Mouse (Mus musculus): ENCODE measurements around the gene Ldlrad2.
"Not testable (repeated sequence)": the region's sequence is repeated elsewhere in the genome, so short reads cannot be mapped to it uniquely, and the experiment has no call there.

Ldlrad2 gene

DNA sequence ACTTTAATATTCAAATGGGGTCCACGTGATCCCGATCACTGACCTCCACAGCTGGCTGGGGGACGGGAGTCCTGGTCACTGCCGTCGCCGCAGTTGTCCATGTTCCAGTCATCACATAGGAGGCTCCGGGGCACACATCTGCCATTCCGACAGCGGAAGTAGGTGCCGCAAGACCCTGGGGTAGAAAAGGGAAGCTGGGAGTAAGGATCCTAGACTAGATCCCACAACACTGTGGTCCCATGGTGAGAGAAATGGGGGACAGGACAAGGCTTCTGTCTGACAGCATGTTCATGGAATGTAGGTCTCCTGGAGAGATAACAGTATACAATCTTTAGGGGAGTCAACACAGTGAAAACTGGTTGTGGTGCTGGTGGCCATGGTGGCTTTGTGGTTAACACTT, at the start of gene Ldlrad2:
Gene Ldlrad2, minus strand, starts transcription at position 101 of the 400 bp plus-strand sequence.
- DNase-seq (ENCODE audit: low read depth, low spot score) = no peak

DNA sequence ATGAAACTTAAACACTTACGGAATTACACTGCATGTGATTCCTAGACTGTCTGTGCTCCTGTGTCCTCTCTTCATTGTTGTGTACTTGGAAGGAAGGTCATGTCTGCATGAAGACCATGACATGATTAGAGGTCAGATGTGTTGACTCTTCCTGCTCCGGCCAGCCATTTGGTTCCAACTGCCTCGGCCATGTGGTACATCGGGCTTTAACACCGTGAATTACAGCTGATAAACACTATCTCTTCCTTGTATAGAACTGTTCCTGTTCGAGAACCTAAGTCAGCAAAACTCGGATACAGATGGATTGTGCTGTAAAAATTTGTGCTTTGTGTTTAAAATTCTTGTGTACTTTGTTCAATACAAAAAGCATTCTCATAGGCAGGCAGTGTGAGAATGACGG, 48.5 kb upstream of the Ldlrad2 start:
- no peak for DNase-seq (ENCODE audit: low read depth, low spot score)

DNA sequence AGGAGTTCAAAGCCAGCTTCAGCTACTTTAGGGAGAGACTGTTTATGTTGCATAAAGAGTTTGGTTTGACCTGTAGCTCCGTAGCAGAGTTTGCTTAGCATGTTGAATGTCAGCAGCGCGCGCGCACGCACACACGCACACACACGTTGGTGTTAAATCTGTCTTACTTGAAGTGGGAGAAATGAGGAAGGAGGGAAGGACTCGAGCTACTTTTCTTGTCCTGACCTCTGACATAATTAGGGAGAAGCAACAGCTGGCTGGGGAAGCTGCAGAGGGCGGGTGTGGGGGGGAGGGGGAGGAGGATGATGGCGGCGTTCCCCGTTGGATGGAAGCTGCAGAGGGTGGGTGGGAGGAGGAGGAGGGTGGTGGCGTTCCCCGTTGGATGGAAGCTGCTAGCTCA, 35.9 kb upstream of the Ldlrad2 start:
- no peak for DNase-seq (ENCODE audit: low read depth, low spot score)

DNA sequence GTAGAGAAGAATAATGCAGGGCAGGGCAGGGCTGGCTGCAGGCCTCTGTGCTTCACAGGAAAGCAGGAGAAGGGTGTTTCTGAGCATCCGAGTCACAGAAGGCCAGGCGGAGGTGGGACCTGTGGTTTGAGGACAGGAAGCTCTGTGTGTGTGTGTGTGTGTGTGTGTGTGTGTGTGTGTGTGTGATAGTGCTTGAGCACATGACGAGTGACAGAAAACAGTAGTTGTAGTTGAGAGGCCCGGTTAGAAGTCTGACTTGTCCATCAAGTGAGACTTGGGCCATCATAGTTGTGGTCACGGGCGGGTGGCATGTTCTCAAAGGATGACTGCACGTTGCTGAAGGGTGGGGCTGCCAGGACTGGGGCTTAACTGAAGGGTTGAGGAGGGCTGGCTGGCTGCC, 35.3 kb upstream of the Ldlrad2 start:
- no peak for DNase-seq (ENCODE audit: low read depth, low spot score)

DNA sequence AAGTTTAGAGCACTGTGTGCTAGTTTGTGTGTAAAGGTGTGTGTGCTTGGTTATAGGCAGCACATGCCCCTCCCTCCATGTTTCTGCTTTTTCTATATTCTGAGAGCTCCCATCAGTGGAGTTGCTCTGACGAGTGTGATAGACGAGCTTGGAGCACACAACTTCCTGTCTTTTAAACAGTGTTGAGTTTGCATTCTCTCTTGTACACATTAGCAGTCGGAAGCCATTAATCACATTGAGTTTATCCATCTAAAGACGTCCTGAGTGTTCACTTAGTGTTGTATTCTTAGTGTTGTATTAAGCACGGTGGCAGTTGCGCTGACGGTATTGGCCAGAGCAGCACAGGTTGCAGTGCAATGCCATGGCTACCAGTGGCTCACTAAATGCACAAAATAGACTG, 34.9 kb upstream of the Ldlrad2 start:
- DNase-seq (ENCODE audit: low read depth, low spot score) = no peak

DNA sequence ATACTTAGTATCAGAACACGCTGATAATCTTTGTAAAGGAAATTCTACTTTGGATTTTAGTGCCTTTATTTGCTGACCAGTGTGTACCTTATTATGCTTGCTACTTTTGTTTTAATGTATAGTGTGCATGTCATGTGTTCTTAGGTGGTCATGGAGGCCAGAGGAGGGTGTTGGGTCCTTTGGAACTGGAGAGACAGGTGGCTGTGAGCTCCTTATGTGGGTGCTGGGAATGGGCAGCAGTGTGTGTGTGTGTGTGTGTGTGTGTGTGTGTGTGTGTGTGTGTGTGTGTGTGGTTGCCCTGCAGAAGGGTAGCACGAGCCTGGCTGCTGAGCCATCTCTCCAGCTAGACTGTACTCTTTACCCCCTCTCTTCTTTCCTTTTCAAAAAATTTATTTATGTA, 32.7 kb upstream of the Ldlrad2 start:
- DNase-seq (ENCODE audit: low read depth, low spot score) = no peak

DNA sequence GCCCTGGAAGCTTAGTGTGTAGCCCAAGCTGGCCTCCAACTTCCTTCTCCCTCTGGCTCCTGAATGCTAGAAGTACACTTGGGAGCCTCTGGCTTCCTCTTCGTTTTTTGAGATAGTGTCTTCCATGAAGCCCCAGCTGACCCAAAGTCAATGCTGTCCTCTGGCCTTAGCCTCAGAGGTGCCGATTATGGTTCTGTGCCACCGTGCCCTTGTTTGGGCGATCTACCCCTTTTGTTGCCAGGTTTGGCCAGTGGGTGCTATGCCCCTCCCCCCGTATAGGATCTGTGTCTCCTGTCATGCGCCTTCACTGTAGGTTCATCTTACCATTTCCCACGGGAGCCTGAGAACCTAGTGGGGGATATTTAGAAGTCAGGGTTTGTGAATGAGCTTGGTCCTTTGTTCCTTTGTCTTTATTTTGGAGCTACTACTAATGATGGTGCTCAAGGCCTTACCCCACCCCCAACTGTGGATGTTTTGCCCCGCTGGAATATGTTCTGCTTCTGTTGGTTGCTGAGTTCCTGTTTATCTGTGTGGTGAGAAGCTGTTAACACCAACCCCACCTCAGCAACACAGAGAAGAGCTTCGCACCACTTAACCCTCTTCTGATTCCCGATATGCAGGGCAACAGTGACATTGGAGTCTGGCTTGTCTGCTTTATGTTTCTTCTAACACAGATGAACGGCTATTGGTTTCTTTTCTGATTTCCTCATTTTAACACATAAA, 29.2 kb upstream of the Ldlrad2 start:
- no peak for DNase-seq (ENCODE audit: low read depth, low spot score)

DNA sequence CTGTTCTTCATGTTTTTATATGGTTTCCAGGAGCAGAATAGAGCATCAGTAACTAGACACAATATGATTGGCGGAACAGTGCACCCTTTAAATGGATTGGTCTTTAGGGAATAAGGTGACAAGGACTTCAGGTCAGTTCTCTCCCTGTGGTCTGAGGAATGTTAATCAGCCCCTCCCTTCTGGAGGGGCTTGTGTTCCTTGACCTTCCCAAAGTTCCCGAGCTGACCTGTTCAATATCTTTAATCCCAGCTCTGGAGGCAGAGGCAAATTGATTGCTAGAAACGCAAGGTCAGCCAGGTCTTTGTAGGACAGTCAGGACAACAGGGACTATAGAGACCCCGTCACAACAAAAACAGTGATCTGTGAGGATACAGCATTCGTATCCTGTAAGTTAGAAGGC, 24.2 kb upstream of the Ldlrad2 start:
- no peak for DNase-seq (ENCODE audit: low read depth, low spot score)

DNA sequence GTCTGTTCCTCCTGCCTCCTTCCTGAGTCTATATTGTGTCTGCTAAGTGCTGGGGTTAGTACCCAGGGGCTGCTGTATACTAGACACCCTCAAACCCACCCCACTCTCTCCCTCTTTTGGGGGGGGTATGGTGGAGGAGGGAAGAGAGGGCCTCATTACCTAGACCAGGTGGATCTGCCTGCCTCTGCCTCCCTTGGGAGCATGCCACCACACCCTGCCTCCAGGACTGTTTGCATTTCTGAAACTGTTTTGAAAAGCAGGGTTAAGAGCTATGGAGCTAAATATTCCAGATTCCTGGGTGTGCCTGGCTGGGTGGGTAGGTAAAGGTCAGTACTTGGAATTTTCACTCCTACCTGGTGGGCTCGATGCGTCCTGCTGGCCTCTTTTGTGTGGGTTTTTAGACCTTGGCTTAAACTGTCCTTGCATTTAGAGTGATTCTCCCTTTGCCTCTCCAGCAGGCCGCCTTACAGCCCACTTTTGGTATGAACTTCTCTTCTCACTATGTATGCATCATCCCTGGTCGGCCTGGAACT, 22.8 kb upstream of the Ldlrad2 start:
- DNase-seq (ENCODE audit: low read depth, low spot score) = no peak

DNA sequence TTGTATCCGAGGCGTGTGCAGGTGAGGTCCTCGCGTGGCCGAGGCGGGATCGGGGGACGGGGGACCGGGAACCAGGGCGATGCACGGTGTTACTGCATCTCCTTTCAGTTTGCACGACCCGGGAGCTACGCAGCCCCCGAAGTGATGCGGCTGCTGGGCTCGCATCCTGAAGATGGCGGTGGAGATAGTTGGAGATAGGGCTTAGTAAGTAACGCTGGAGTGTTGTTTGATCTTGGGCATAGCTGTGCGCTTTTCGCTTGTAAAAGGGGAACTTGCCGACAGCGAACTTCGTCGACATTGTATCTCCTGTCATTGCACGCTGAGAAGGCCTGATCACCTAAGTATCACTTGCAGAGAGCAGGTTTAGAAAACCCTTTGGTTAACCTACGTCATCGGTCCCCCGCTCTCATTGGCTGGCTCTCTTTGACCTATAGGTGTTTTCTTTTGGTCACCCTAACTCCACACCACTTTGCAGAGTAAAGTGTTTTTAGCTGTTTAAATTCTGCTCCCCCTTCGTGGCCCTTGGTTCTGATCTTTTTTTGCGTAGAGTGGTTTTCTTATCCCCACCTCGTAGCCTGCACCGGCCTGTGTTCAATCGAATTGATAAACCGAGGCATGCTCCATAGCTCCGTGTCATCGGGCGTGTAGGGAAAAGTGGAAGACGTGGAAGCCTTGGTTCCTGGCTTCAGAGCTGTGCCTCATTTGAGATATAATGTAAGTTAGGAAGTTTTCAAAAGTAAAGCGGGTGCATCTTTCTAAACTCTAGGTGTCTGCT, 20.3 kb upstream of the Ldlrad2 start:
- peak; percentile 82 for DNase-seq (ENCODE audit: low read depth, low spot score)

DNA sequence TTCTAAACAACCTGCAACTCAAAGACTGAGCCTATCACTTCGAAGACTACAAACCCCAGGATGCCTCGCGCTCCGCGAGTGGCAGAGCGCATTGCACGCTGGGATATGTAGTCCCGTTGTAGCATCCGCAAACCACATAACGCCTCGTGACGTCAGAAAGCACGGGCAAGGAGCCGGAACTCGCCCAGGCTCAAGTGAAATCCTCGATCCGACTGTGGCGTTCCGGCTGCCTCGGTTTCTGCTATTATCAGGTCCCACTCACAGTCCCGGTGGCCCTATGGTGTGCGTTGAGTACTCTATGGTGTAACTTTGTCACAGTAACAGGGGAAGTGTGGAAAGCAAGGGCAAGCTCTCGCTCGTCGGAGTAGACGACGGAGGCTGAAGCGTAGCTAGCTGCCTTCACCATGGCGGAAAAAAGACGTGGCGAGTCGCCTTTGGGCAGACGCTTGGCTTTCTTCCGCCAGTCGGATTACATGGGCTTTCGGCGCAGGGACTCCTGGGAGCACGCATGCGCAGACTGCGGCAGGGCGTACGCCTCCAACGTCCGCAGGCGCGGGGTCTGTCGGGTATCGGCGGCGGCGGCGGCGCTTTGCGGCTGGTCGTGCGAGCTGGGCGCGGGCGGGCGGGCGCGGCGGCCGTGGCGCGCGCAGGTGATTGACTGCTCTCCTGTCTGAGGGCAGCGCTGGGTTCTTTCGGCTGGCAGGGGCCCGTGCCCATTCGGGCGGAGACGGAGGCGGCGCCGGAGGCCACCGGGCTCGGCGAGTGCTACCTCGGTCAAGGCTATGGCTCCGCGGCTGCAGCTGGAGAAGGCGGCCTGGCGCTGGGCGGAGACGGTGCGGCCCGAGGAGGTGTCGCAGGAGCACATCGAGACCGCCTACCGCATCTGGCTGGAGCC, 19.5 kb upstream of the Ldlrad2 start, which contains the start of gene Usp48:
Gene Usp48, plus strand, starts transcription at position 155 of the 895 bp plus-strand sequence.
- DNase-seq (ENCODE audit: low read depth, low spot score) = peak; percentile 98

DNA sequence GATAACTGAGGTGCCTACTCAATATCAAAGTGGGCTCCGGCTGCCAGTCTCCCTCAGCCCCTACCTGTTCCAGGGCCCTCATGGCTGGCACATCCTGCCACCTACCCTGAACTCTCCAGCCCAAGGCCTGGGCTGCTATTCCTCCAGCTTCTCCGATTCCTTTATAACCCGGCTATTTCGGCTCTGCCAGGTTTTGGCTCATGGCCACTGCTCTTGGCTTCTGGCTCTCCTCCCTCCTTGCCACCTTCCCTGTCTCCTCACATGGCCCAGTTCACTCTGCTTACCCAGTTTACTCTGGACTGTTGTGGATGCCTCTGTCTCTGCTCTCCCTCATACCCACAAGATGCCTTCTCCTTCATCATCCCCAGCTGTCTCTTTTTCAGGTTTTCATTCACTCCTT, 16.6 kb upstream of the Ldlrad2 start:
- no peak for DNase-seq (ENCODE audit: low read depth, low spot score)

DNA sequence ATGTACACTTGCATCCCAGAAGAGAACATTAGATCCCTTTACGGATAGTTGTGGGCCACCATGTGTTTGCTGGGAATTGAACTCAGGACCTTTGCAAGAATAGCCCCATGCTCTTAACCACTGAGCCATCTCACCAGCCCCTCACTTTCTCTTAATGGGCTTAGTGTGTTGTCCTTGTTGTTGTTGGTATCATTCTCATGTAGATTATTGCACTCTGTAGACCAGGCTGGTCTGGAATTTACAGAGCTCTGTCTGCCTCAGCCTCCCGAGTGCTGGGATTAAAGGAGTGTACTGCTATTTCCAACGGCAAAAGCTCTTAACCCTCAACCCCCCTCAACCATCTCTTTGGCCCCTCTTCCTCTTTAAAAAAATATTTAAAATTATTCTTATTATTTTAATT, 15.2 kb upstream of the Ldlrad2 start:
- DNase-seq (ENCODE audit: low read depth, low spot score) = no peak

DNA sequence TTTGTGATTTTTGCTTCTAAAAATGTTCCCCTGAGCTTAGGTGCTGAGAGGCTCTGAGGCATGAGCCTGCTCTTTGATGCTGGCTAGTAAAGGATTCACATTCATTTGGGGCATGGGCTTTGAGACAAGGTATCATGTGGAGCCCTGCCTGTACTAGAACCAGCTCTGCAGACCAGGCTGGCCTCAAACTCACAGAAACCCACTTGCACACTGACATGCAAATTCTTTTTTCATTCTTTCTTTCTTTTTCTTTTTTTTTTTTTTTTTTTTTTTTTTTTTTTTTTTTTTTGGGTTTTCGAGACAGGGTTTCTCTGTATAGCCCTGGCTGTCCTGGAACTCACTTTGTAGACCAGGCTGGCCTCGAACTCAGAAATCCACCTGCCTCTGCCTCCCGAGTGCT, 14.7 kb upstream of the Ldlrad2 start:
- DNase-seq (ENCODE audit: low read depth, low spot score) = not testable (repeated sequence)

DNA sequence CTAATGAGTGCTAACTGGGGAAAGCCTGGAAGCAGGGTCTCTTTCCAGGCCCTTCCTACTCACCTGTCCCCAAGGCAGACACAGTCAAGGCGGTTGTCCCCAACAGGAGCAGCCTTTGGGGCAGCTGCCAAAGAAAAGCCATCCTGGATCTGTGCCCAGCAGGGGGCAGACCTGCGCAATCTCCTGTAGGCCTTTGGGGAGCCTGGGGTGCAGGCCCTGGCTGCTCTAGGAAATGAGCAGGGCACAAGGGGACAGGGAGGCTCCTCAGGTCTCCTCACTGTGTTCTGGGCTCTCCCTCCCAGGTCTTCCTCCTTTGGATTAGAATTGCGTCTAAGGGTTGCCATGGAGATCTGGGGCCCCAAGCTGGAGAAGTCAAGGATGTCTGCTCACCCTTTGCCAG, 7.4 kb upstream of the Ldlrad2 start:
- peak; percentile 50 for DNase-seq (ENCODE audit: low read depth, low spot score)

DNA sequence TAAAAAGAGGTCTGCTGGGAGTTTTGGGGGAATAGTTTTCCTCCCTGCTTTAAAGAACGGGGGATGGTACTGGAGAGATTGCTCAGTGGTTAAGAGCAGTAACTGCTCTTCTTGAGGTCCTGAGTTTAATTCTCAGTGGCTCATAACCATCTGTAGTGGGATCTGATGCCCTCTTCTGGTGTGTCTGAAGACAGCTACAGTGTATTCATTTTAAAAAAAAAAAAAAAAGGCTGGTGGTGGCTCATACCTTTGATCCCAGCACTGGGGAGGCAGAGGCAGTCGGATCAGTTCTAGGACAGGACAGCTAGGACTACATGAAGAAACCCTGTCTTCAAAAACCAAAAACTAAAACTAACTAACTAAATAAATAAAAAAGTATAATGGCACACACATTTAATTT, 5.9 kb upstream of the Ldlrad2 start:
- DNase-seq (ENCODE audit: low read depth, low spot score) = no peak

DNA sequence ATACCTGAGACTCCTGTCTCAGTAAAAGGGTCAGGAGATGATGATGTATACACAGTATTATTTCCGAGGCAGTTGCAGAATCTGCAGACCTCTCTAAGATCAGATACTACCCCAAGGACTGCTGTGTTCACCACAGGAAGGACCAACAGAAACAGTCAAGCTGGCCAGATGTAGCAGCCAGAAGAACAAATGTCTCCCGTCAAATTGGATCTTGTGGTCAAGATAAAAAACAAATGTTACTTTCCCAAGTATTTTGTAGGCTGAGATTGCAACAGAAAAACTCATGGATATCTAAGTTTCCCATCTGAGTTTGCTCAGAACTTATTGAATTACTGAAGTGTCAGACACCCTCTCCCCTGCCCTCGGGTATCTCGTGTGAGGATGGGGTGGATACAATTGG, 5.4 kb upstream of the Ldlrad2 start:
- DNase-seq (ENCODE audit: low read depth, low spot score) = no peak

DNA sequence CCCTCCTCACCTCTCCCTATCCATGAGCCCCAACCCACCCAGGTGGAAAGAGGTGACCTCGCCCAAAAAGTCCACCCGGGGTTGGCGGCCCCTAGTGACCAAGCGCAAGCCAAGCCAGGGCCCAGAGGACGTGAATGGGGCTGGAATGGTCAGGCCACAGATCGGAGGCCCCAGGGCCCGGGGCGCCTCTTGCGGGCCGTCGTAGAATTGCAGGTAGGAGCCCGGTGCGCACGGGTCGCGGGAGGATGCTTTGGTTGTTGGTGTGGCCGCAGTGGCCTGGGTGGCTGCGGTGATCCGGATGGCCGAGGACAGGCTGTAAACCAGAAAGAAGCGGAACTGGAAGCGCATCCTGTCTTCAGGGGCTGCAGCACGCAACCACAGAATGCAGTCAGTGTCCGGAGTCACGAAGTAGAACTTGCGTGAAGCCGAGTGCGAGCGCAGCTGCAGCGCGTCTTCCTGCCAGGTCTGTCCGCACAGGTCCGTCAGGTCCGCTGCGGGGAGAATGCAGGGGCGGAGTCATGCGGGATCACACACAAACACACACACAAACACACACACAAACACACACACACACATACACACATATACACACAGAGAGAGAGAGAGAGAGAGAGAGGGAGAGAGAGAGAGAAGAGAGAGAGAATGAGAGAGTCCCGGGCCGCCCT, 3.9 kb upstream of the Ldlrad2 start:
- peak; percentile 42 for DNase-seq (ENCODE audit: low read depth, low spot score)

DNA sequence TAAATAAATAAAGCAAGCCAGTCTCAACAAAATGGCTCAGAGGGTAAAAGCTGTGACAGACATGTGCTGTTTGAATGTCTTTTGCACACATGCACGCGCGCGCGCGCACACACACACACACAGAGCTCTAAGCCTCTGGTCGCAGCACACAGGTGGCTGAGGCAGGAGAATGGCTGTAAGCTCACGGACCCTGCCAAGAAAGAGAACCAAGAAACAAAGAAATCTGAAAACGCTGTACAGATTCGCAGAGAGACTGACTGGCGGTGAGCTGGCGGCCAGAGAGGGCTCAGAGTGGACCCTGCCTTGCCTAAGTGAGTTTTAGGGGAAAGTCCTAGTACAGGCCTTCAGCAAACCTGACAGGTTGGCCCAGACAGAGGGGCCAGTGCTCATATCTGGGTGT, 3.1 kb upstream of the Ldlrad2 start:
- DNase-seq (ENCODE audit: low read depth, low spot score) = no peak

DNA sequence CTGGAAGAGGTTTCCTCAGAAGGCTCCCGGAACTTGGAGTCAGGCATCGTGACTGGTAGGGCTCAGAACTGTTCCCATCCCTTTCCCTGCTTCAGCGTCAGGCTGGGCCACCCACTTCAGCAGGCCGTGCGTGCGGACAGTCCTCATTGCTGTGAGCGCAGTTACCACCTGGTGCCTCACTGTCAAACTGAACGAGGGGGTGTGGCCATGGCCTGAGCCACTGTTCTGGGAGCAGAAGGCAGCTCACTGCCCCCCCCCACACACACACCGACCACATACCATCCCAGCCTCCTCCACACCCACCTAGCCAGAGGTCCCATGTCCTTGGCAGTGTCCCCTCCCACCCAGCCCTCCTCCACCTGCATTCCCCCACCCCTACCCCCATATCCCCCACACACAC, 4.5 kb downstream of the Ldlrad2 start:
- DNase-seq (ENCODE audit: low read depth, low spot score) = no peak

DNA sequence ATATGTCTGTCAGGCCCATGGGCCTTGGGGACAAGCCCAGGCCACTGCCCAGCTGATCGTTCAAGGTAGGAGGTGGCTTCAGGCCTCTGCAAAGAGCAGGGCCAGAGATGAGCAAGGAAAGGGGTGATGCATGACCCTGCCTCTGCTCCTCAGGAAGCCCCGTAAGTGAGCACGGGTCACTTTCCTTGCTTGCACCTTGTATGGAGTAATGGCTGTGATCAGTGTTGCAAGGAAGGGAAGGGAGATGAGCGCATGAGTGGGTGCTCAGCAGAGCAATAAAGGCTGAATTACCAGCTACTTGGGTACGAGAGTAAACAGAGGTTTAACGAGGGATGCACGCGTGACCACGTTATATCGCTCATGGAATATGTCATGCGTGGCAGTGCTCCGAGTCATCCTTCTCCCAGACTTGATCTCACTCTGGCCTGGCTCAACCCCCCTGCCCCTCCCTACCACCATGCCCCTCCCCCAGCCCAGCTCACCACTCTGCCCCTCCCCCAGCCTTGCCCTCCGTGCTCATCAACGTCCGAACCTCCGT, 17.6 kb downstream of the Ldlrad2 start:
- DNase-seq (ENCODE audit: low read depth, low spot score) = no peak
